Mouse (Mus musculus) kidney, adult 2 months (tissue): ENCODE results near the gene Wdr59. TPM values are rescaled to one million over a fixed set of nuclear protein-coding genes. Genes with fewer than 3 reads are reported as not detected.

Experiments
- DNase-seq: peaks from one replicate; pipeline ENCODE4 v3.0.0; 2021
- H3K27ac ChIP-seq: fragments of 200-500 bp; 2 replicates; pipeline ENCODE4 v1.5.1; 2012; ENCODE audit warnings: low read depth, low read length, control low read depth, inconsistent platforms; ENCODE audit not compliant: insufficient read depth
- H3K27me3 ChIP-seq: fragments of 200-500 bp; replicated peaks from 2 replicates; pipeline ENCODE4 v1.6.1; 2012; ENCODE audit warnings: mild to moderate bottlenecking, moderate library complexity, low read length, inconsistent platforms; ENCODE audit not compliant: control insufficient read depth, insufficient read depth
- H3K36me3 ChIP-seq: fragments of 200-500 bp; 2 replicates; pipeline ENCODE4 v1.6.1; 2012; ENCODE audit warnings: mild to moderate bottlenecking, moderate library complexity, low read length, inconsistent platforms; ENCODE audit not compliant: control insufficient read depth, insufficient read depth
- H3K4me1 ChIP-seq: fragments of 200-500 bp; 2 replicates; pipeline ENCODE4 v1.6.1; 2011; ENCODE audit warnings: low read length; ENCODE audit not compliant: control insufficient read depth, insufficient read depth
- H3K4me3 ChIP-seq: fragments of 200-500 bp; 2 replicates; pipeline ENCODE4 v1.5.1; 2011; ENCODE audit warnings: mild to moderate bottlenecking, low read depth, low read length, control low read depth; ENCODE audit not compliant: insufficient read depth
- CTCF ChIP-seq: fragments of 200-500 bp; conservative IDR thresholded peaks from 2 replicates; pipeline ENCODE4 v1.5.1; 2011; ENCODE audit warnings: low read depth, mild to moderate bottlenecking, control low read depth, low read length, moderate library complexity, mixed read lengths; ENCODE audit not compliant: insufficient read depth, insufficient read length
- POLR2A ChIP-seq: fragments of 200-500 bp; IDR thresholded peaks from one replicate; pipeline ENCODE4 v1.6.1; 2011; ENCODE audit warnings: low read depth, low read length, control low read depth
- WGBS: fragments of 180-500 bp; shearing (Covaris S2); methylation state at CpG from one replicate; pipeline ENCODE4 v1.1.7; 2018; 5-methylcytosine and 5-hydroxymethylcytosine counted together
- polyA plus RNA-seq: library from polyadenylated mRNA; depleted of rRNA; stranded (reverse); fragments of >200 nt; gene quantifications from 2 replicates; pipeline ENCODE4 v1.2.3, GENCODE M21; 2012; rRNA removed

Gene Wdr59
- polyA plus RNA-seq, 1 experiment = 6.9 TPM

DNA sequence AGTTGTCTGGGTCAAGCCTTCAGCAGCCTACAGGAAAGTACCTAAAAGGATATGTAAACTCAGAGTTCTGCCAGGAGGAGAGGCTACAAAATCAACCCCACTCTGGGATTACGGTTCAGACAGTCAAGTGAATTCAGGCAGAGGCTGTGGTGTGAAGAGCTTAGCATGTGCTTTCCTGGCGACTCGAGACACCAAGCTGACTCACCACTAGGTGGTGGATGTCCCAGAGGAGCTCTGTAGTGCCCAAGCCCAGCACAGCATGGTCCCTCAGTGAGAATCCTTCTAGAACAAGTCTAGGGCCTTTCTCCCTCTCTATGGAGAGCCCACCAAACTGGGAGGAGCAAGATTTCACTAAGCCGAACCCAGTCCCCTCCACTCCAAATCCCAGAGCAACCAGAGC is 118.5 kb downstream of the Wdr59 start:
- Histone ChIP-seq H3K4me3 (no peak overlapping the region), H3K27me3 (no peaks in the 10 kb centered on the region), H3K36me3 (no peaks in the 10 kb centered on the region), H3K4me1 (no peaks in the 10 kb centered on the region), H3K27ac (no peak overlapping the region)
- DNase-seq = peak; percentile 22
- WGBS = 53% methylated on average over 4 of the region's 4 CpGs
- TF ChIP-seq POLR2A (no peak), CTCF (peak; percentile 57)

Other genes starting within 250 kb of the Wdr59 start
- 11.3 and 11.6 TPM in 2 replicates for gene Rfwd3, start 221.9 kb downstream of the Wdr59 start, polyA plus RNA-seq
- gene Mlkl, start 183.9 kb downstream of the Wdr59 start, polyA plus RNA-seq = 0.73 and 1.5 TPM in 2 replicates
- 15.3 and 21.0 TPM in 2 replicates for gene Fa2h, start 128.3 kb downstream of the Wdr59 start, polyA plus RNA-seq
- 38.5 and 39.7 TPM in 2 replicates for gene Znrf1, start 14.0 kb upstream of the Wdr59 start, polyA plus RNA-seq
- gene Ldhd, start 108.3 kb upstream of the Wdr59 start, polyA plus RNA-seq = 336 and 441 TPM in 2 replicates
- gene Zfp1, start 121.3 kb upstream of the Wdr59 start, polyA plus RNA-seq = 6.6 and 7.5 TPM in 2 replicates
- 0.17 and 0.29 TPM in 2 replicates for gene Ctrb1, start 168.9 kb upstream of the Wdr59 start, polyA plus RNA-seq
- gene Bcar1, start 221.7 kb upstream of the Wdr59 start, polyA plus RNA-seq = 115 and 137 TPM in 2 replicates